Mouse (Mus musculus) gastrocnemius, postnatal 36 days (tissue): Measurements from ENCODE around the gene Shank2. TPM values are rescaled to one million over a fixed set of nuclear protein-coding genes. Genes with fewer than 3 reads are reported as not detected.

ENCODE experiments used
- DNase-seq, 2 experiments: peaks; one replicate each; pipeline ENCODE4 v3.0.0; 2022
- intact Hi-C: fragments of 180-260 bp; cut with DNase I; formaldehyde crosslinking; loops from one replicate; pipeline ENCODE4 v1.15.1; 2025
- microRNA-seq, 2 experiments: library from miRNA; unstranded; fragments of <30 nt; microRNA quantifications; one replicate each; pipeline ENCODE4 v1.2.0; 2021
- total RNA-seq, 2 experiments: library from RNA; stranded (reverse); gene quantifications; 2 replicates each; pipeline ENCODE4 v1.2.3; 2021

The Shank2 gene
- total RNA-seq, 2 experiments from 2014 or later = 0.05 to 0.18 TPM

- intact Hi-C loops = no loop called here
- DNase-seq = peak; percentile 39 to 56
Observed at GRCm38 (mm10) chr7:144449637-144450570, 448.2 kb downstream of the Shank2 start.

- peak in 1 of 2 experiments; percentile 17 for DNase-seq
- intact Hi-C loops = no loop called here
Observed at GRCm38 (mm10) chr7:144450661-144451060, 448.9 kb downstream of the Shank2 start.

- intact Hi-C loops = no loop called here
- DNase-seq = no peak
Observed at GRCm38 (mm10) chr7:144458881-144459280, 457.2 kb downstream of the Shank2 start.

GRCm38 (mm10) chr7:144461246-144461902, 459.6 kb downstream of the Shank2 start:
- intact Hi-C loops = no loop called here
- DNase-seq = no peak

- intact Hi-C loops = no loop called here
- no peak for DNase-seq
Observed at GRCm38 (mm10) chr7:144462577-144462976, 460.8 kb downstream of the Shank2 start.

DNA sequence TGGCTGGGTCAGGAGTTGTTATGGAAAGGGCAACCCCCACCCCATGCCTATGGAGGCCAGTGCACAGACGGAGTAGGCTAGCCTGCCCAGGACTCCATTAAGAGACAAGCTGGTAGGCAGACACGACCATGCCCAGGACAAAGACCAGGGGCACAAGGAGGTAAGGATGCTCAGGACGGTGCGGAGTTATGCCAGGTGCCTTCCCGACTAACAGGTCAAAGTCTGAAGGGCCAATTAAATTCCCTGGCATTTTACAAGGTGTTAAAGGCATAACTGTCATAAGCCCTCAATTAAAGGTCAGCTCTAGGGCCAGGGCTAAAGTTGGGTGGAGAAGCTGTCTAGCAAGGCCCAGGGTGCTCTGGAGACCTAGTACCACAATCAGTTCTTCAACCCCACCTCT, 467.0 kb downstream of the Shank2 start:
- DNase-seq = no peak
- intact Hi-C loops = no loop called here

- intact Hi-C loops = no loop called here
- peak in 1 of 2 experiments; percentile 18 for DNase-seq
Observed at GRCm38 (mm10) chr7:144469181-144469641, 467.5 kb downstream of the Shank2 start.

GRCm38 (mm10) chr7:144469908-144470544, 468.3 kb downstream of the Shank2 start:
- no peak for DNase-seq
- intact Hi-C loops = no loop called here

- intact Hi-C loops = no loop called here
- peak; percentile 82 to 85 for DNase-seq
Observed at GRCm38 (mm10) chr7:144470545-144471059, 468.9 kb downstream of the Shank2 start, which contains the start of gene Cttn. TSS of gene Cttn (minus strand) at chr7:144471009.

GRCm38 (mm10) chr7:144471103-144471502, 469.4 kb downstream of the Shank2 start:
- intact Hi-C loops = no loop called here
- DNase-seq = no peak

- intact Hi-C loops = no loop called here
- no peak for DNase-seq
Observed at GRCm38 (mm10) chr7:144473486-144473885, 471.8 kb downstream of the Shank2 start.

Small RNA genes within 50 kb of the gene (microRNA-seq; reads per million reads assigned to microRNA genes)
- gene Mir3105 = 0 to 0.74 reads per million in 2 experiments

Other genes starting within 250 kb of the Shank2 start
- gene Osbpl5, start 244.9 kb upstream of the Shank2 start, total RNA-seq = 10 to 100 TPM; 14.6 to 15.2 TPM
- gene Mrgprg, start 234.9 kb upstream of the Shank2 start, total RNA-seq = not detected
- gene Mrgpre, start 217.4 kb upstream of the Shank2 start, total RNA-seq = under 1 TPM; 0.43 to 0.54 TPM
- 1 to 10 TPM; 3.6 to 3.9 TPM for gene Nadsyn1, start 179.1 kb upstream of the Shank2 start, total RNA-seq
- gene Dhcr7, start 178.8 kb upstream of the Shank2 start, total RNA-seq = 1 to 10 TPM; 4.4 to 4.6 TPM
- not detected for gene Gm498, start 135.1 kb upstream of the Shank2 start, total RNA-seq